Mouse (Mus musculus) heart, adult 9 months (tissue): ENCODE results near the gene 2900026A02Rik.

Experiments
- DNase-seq, 2 experiments: peaks; one replicate each; pipeline ENCODE4 v3.0.0; 2022; ENCODE audit warnings: low spot score in 2 of 2

Gene 2900026A02Rik

GRCm38 (mm10) chr5:113099546-113099945 is 121.5 kb downstream of the 2900026A02Rik start:
- DNase-seq, result peak; percentile 75 to 86

GRCm38 (mm10) chr5:113097551-113097950 is 123.5 kb downstream of the 2900026A02Rik start:
- no peak for DNase-seq

- no peak for DNase-seq
These were observed 125.6 kb downstream of the 2900026A02Rik start for GRCm38 (mm10) chr5:113095456-113095855.

- DNase-seq, result no peak
These were observed 128.6 kb downstream of the 2900026A02Rik start for GRCm38 (mm10) chr5:113092406-113092805.

GRCm38 (mm10) chr5:113091162-113091561 is 129.9 kb downstream of the 2900026A02Rik start:
- DNase-seq, result no peak

- peak in 1 of 2 experiments; percentile 40 for DNase-seq
These were observed 130.3 kb downstream of the 2900026A02Rik start for GRCm38 (mm10) chr5:113090750-113091149.

- no peak for DNase-seq
These were observed 130.9 kb downstream of the 2900026A02Rik start for GRCm38 (mm10) chr5:113090077-113090690.

GRCm38 (mm10) chr5:113087465-113087864 is 133.6 kb downstream of the 2900026A02Rik start:
- DNase-seq, result no peak

- DNase-seq, result no peak
These were observed 134.0 kb downstream of the 2900026A02Rik start for GRCm38 (mm10) chr5:113086990-113087389.

- DNase-seq, result no peak
These were observed 134.6 kb downstream of the 2900026A02Rik start for GRCm38 (mm10) chr5:113086439-113086838.

GRCm38 (mm10) chr5:113085931-113086330 is 135.1 kb downstream of the 2900026A02Rik start:
- DNase-seq, result no peak

GRCm38 (mm10) chr5:113084309-113084708 is 136.7 kb downstream of the 2900026A02Rik start:
- no peak for DNase-seq

- DNase-seq, result peak; percentile 34 to 41
These were observed 138.5 kb downstream of the 2900026A02Rik start for GRCm38 (mm10) chr5:113082356-113083168.

GRCm38 (mm10) chr5:113081439-113081838 is 139.6 kb downstream of the 2900026A02Rik start, which contains the start of gene Crybb3:
Crybb3 (minus strand) TSS chr5:113081584.
- DNase-seq, result peak; percentile 23 to 31

- no peak for DNase-seq
These were observed 140.0 kb downstream of the 2900026A02Rik start for GRCm38 (mm10) chr5:113081020-113081419.

GRCm38 (mm10) chr5:113079783-113080182 is 141.3 kb downstream of the 2900026A02Rik start:
- DNase-seq, result no peak

GRCm38 (mm10) chr5:113078686-113079085 is 142.3 kb downstream of the 2900026A02Rik start:
- DNase-seq, result no peak

GRCm38 (mm10) chr5:113070017-113070416 is 151.0 kb downstream of the 2900026A02Rik start, which contains the start of gene Crybb2:
Crybb2 (minus strand) TSS chr5:113070117.
- DNase-seq, result no peak

GRCm38 (mm10) chr5:113054308-113054707 is 166.7 kb downstream of the 2900026A02Rik start:
- DNase-seq, result peak; percentile 62 to 74

GRCm38 (mm10) chr5:113050581-113051185 is 170.4 kb downstream of the 2900026A02Rik start:
- DNase-seq, result no peak

- no peak for DNase-seq
These were observed 171.2 kb downstream of the 2900026A02Rik start for GRCm38 (mm10) chr5:113049876-113050275.

- no peak for DNase-seq
These were observed 175.3 kb downstream of the 2900026A02Rik start for GRCm38 (mm10) chr5:113045511-113046273.
